Mouse (Mus musculus) spleen, adult 2 months (tissue): ENCODE measurements at regions not wholly inside any gene's neighbourhood (a gene's known extent, or its start where the extent isn't known, plus 50 kb on each side); places are given as distances from the start of the nearest gene placed in this dataset.

Source experiments
- CTCF ChIP-seq: fragments of 200-500 bp; IDR thresholded peaks from 2 replicates; pipeline ENCODE4 v1.5.1; 2011; ENCODE audit warnings: mild to moderate bottlenecking, inconsistent platforms; ENCODE audit not compliant: insufficient read depth, insufficient read length, insufficient replicate concordance; ENCODE audit errors: extremely low read depth
- POLR2A ChIP-seq: fragments of 200-500 bp; IDR thresholded peaks from 2 replicates; pipeline ENCODE4 v1.6.1; 2011; ENCODE audit warnings: low read depth, low read length, inconsistent platforms

- no peak for TF ChIP-seq CTCF
- TF ChIP-seq POLR2A = no peak
Observed at GRCm38 (mm10) chr3:52722946-52723345, 294.1 kb downstream of the Cog6 start.
